Mouse (Mus musculus): Measurements from ENCODE around the gene Gna12.

The Gna12 gene

GRCm38 (mm10) chr5:140753223-140753622, 77.0 kb downstream of the Gna12 start:
- no peak for DNase-seq (ENCODE audit: low spot score in 2 of 2)

DNA sequence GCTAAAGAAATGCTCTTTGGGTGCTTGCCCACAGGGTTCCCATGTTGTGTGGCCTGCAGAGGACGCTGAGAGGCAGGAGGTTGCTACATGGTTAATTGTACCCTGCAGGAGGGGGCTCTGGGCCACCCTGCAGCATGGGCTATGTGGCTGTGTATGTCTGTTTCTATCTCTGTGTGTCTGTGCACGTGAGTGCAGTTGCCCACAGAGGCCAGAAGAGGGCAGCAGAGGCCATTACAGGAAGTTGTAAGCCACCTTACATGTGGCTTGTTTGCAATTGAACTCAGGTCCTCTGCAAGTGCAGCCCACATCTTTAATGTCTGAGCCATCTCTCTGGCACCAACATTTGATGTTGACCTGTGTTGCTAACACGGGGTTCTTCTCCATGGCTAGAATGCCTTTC, 77.6 kb downstream of the Gna12 start:
- DNase-seq (ENCODE audit: low spot score in 2 of 2): no peak

DNA sequence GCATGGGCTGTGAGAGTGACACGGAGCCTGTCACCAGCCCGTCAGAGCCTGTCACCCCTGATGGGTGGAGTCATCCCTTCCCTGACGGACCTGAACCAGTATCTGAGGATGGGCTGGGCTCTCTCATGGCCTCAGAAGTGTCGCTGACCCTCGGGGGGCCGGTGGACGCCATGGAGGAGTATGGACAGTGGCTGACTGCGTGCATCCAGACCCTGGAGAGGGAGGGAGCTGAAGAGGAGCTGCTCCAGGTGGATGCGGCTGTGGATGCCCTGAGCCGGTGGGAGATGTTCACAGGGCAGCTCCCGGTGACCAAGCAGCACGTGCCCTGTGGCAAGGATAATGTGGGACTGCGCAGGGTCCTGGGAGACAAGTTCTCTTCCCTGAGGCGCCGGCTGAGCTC, 78.2 kb downstream of the Gna12 start:
- no peak for DNase-seq (ENCODE audit: low spot score in 2 of 2)

DNA sequence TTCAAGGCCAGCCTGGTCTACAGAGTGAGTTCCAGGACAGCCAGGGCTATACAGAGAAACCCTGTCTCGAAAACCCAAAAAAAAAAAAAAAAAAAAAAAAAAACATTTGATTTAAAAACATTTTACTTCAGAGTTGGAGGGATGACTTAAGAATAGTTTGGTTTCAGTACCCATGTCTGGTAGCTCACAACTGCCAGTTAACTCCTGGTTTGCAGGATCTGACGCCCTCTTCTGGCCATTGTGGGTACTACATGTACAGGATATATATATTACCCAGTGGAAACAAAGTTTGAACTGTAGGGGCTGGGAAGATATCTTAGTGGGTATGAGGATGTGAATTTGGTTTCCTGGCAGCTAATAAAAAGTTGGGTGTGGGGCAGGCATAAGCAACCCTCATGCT, 79.3 kb downstream of the Gna12 start:
- peak in 1 of 2 experiments; percentile 41 for DNase-seq (ENCODE audit: low spot score in 2 of 2)

- peak; percentile 67 to 75 for DNase-seq (ENCODE audit: low spot score in 2 of 2)
Observed at GRCm38 (mm10) chr5:140749062-140749875, 81.0 kb downstream of the Gna12 start.

DNA sequence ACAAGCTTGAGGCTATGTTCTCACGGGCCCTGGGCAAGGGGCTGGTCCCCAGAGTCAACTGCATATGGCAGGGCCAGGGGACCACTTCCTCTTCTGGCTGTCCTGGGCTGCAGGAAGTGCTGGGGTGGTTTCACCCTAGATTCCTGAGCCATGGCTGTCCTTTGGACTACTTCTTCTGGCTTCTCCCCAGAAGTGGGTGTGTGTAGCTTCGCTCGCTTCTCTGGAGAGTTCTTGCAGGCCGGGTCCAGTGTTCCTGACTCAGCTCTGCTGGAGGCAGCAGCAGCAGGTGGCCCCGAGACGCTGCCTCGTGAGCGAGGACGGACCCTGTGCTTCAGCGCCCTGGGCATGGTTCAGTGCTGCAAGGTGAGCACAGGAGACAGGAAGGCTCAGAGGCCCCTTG, 81.8 kb downstream of the Gna12 start:
- no peak for DNase-seq (ENCODE audit: low spot score in 2 of 2)

DNA sequence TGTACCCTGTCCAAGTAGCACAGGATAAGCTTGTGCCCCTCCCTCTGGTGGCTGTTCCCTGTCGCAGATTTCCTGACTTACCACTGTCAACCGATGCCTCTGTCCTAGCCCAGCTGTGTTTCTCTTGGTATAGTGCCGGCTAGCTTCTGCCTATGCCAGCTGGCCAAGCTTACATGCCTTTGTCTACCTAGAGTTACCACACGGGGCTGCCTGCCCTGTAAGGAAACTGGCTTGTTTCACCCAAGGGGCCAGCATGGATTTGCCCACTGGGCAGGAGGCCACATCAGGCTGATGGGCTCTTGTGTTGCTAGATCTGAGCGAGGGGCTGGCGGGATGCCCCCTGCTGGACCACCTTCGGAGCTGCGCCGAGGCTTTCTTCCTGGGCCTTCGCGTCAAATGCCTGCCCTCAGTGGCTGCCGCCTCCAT, 86.5 kb downstream of the Gna12 start:
- DNase-seq (ENCODE audit: low spot score in 2 of 2): no peak

- DNase-seq (ENCODE audit: low spot score in 2 of 2): no peak
Observed at GRCm38 (mm10) chr5:140741877-140742276, 88.4 kb downstream of the Gna12 start.

DNA sequence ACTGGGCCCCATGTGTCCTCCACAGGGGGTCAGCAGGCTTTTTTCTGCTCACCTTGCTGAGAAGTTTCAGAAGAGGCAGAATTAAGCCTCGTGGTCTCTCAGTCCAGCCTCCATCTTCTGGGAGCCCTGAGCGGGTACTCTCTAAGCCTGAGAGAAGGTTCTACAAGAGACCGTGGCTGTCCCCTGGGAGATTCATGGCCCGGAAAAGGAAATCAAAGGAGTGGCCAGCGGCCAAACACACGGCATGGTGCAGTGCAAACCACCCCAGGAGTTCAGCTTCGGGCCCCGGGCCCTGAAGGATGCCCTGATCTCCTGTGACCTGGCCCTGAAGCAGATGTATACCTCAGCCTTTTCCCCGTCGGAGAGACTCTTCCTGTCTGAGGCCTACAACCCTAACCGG, 89.2 kb downstream of the Gna12 start:
- no peak for DNase-seq (ENCODE audit: low spot score in 2 of 2)

DNA sequence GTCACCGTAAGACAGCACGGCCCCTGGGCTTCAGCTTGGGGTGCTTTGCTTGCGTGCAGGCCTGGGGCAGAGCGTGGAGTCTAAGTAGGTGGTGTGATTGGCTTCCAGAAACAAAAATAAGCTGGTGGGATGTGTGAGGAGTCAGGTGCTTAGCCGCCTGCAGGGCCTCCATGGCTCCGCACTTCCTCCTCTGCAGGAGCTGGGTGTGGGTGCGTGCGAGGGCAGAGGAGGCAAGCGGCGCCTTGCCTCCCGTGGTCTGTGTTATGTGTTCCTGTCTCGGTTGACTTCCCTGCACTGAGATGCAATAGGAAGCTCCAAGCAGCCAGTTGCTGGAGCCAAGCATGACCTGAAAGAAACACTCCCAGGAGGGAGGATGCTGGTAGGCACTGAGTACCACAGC, 90.4 kb downstream of the Gna12 start:
- DNase-seq (ENCODE audit: low spot score in 2 of 2): peak; percentile 49 to 68

- no peak for DNase-seq (ENCODE audit: low spot score in 2 of 2)
Observed at GRCm38 (mm10) chr5:140736166-140736565, 94.1 kb downstream of the Gna12 start.

- DNase-seq (ENCODE audit: low spot score in 2 of 2): no peak
Observed at GRCm38 (mm10) chr5:140735297-140735696, 94.9 kb downstream of the Gna12 start.

DNA sequence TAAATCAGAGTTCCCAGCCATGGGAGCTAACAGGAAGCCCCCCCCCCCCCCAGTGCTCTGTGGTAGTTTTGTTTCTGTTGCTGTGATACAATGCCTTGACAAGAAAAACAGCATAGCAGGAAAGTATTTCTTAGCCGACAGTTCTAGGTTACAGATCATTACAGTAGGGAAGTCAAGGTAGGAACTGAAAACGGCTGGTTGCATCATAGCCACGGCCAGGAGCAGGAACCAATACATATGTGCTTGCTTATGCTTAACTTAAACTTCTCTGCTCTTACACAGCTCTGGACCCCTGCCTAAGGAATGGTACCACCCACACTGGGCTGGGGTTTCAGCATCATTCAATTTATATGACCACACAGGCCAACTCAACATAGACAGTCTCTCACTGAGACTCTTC, 96.9 kb downstream of the Gna12 start:
- no peak for DNase-seq (ENCODE audit: low spot score in 2 of 2)

DNA sequence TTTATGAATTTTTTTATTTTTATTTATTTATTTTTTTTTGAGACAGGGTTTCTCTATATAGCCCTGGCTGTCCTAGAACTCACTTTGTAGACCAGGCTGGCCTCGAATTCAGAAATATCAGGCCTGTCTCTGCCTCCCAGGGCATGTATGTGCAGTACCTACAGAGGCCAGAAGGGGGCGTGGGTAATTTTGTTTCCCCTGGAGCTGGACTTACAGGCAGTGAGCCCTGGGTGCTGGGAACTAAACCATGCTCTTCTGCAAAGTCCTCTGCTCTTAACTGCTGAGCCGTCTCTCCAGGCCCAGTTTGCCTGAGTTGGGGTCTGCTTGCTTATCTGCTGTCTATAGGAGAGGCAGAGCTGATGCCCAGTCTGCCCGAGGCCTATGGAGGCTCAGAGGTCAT, 98.0 kb downstream of the Gna12 start:
- no peak for DNase-seq (ENCODE audit: low spot score in 2 of 2)

- no peak for DNase-seq (ENCODE audit: low spot score in 2 of 2)
Observed at GRCm38 (mm10) chr5:140731040-140731797, 99.0 kb downstream of the Gna12 start.

GRCm38 (mm10) chr5:140726946-140727740, 103.1 kb downstream of the Gna12 start:
- DNase-seq (ENCODE audit: low spot score in 2 of 2): no peak

GRCm38 (mm10) chr5:140726062-140726839, 104.0 kb downstream of the Gna12 start:
- no peak for DNase-seq (ENCODE audit: low spot score in 2 of 2)

DNA sequence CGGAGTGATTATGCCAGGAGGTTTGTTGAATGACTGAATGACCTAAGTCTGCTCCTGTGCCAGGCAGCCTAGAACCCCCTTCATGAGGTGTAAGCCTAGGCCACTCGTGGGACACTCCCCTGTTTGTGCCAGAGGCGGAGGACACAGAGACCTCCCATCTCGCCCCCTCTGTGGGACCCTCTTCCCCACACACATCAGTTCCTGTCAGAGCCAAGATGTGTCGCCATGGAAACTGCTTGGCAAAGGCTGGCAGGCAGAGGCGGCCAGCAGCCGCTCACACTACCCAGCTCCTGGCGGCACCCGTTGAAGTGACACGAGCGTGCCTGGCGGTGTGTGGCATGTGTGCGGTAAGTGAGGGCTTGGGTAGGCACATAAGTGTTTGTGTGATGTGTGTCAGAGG, 106.4 kb downstream of the Gna12 start, which contains the start of gene Amz1:
Gene Amz1 (plus strand): TSS at position 306 of the 400 bp plus-strand sequence.
- DNase-seq (ENCODE audit: low spot score in 2 of 2): peak; percentile 71 to 82

GRCm38 (mm10) chr5:140722121-140722520, 108.1 kb downstream of the Gna12 start:
- no peak for DNase-seq (ENCODE audit: low spot score in 2 of 2)

DNA sequence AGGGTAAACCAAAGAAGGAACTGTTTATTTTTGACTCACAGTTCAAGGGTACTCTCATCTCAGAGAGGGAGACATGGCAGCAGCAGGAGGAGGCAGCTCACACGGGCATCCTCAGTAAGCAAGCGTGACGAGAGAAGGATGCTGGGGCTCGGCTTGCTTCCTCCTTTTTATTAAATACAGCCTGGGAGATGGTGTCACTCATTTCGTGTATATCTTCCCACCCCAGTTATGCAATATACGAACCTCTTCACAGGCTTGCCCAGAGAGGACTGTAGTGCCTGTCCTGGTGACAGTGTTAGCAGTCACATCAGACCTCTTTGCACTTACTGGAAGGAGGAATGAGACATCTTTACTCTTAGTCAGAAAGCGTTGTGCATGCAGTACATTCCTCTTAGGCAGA, 109.5 kb downstream of the Gna12 start:
- no peak for DNase-seq (ENCODE audit: low spot score in 2 of 2)

DNA sequence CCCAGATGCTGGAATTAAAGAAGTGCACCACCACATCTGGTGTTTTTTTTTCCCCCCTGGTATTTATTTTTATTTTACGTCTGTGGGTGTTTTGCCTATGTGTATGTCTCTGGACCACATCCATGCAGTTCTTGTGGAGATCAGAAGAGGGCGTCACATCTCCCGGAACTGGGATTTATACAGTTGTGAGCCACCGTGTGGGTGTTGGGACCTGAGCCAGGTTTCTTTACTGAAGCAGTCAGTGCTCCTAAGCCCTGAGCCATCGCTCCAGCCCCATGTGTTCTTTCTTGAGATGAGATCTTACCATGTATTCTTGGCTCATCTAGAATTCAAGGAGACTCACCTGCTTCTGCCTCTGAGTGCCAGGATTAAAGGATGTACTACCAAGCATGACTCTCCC, 119.2 kb downstream of the Gna12 start:
- no peak for DNase-seq (ENCODE audit: low spot score in 2 of 2)
